Mouse (Mus musculus) hindbrain, postnatal 0 days (tissue): ENCODE data around the gene Rsrp1. TPM values are rescaled to one million over a fixed set of nuclear protein-coding genes. Genes with fewer than 3 reads are reported as not detected.

Experiments
- ATAC-seq: fragments of 200-750 bp; cut with Nextera tagmentation; 2 replicates; pipeline ENCODE4 v1.8.0; 2017; ENCODE audit warnings: mild to moderate bottlenecking, moderate TSS enrichment, moderate library complexity
- DNase-seq: peaks from one replicate; pipeline ENCODE4 v3.0.0-alpha.2; 2015; ENCODE audit warnings: low spot score
- H3K27ac ChIP-seq: fragments of 300-500 bp; sonication (generic); 2 replicates; pipeline ENCODE4 v1.5.1; 2014; ENCODE audit warnings: mild to moderate bottlenecking
- H3K27me3 ChIP-seq: fragments of 300-500 bp; sonication (generic); 2 replicates; pipeline ENCODE4 v1.6.1; 2014; ENCODE audit warnings: low read length, mixed read lengths; ENCODE audit not compliant: insufficient read depth
- H3K36me3 ChIP-seq: fragments of 300-500 bp; sonication (generic); 2 replicates; pipeline ENCODE4 v1.6.1; 2014; ENCODE audit warnings: low read length, mixed read lengths; ENCODE audit not compliant: insufficient read depth
- H3K4me1 ChIP-seq: fragments of 300-500 bp; sonication (generic); 2 replicates; pipeline ENCODE4 v1.6.1; 2014; ENCODE audit warnings: antibody characterized with exemption, low read length, mixed read lengths; ENCODE audit not compliant: insufficient read depth
- H3K4me2 ChIP-seq: fragments of 300-500 bp; sonication (generic); 2 replicates; pipeline ENCODE4 v1.6.1; 2014; ENCODE audit warnings: low read depth, mild to moderate bottlenecking, low read length, moderate library complexity, mixed read lengths
- H3K4me3 ChIP-seq: fragments of 300-500 bp; sonication (generic); 2 replicates; pipeline ENCODE4 v1.5.1; 2014; ENCODE audit warnings: low read length
- H3K9ac ChIP-seq: fragments of 300-500 bp; sonication (generic); replicated peaks from 2 replicates; pipeline ENCODE4 v1.6.1; 2014; ENCODE audit warnings: mild to moderate bottlenecking, low read length, moderate library complexity, mixed read lengths
- H3K9me3 ChIP-seq: fragments of 300-500 bp; sonication (generic); 2 replicates; pipeline ENCODE4 v1.6.1; 2016; ENCODE audit warnings: low read length, mixed read lengths
- CTCF ChIP-seq: IDR thresholded peaks from 2 replicates; pipeline ENCODE4 v1.5.1; 2016; ENCODE audit warnings: antibody characterized with exemption, control low read depth, low read depth
- WGBS: fragments of 180-500 bp; shearing (Covaris S2); extraction: QIAGEN DNeasy Blood & Tissue Kit; methylation state at CpG from one replicate; pipeline ENCODE4 v1.1.7; 2014; 5-methylcytosine and 5-hydroxymethylcytosine counted together
- polyA plus RNA-seq: library from polyadenylated mRNA; unstranded; fragments of >200 nt; fragmentation: Nextera tagmentation; extraction: Ambion mirVana; gene quantifications from 2 replicates; pipeline ENCODE4 v1.2.1, GENCODE M21; 2015
- total RNA-seq: library from RNA; depleted of rRNA; stranded (reverse); fragments of >200 nt; gene quantifications from 2 replicates; pipeline ENCODE4 v1.2.3, GENCODE M21; 2014; rRNA removed

The Rsrp1 gene
- total and polyA plus RNA-seq, 2 experiments from 2014 or later: 112 to 256 TPM

- Histone ChIP-seq H3K27me3 (no peaks in the 10 kb centered on the region), H3K36me3 (no peaks in the 10 kb centered on the region), H3K9ac (no peak overlapping the region), H3K27ac (no peak overlapping the region), H3K4me2 (no peak overlapping the region), H3K4me1 (no peaks in the 10 kb centered on the region), H3K4me3 (no peak overlapping the region), H3K9me3 (no peaks in the 10 kb centered on the region)
- no peak for ATAC-seq
- TF ChIP-seq CTCF: no peak
- 93% methylated on average over 4 of the region's 4 CpGs for WGBS
- DNase-seq: no peak
Observed at GRCm38 (mm10) chr4:134975929-134976308, 52.5 kb downstream of the Rsrp1 start.

Other genes with a start within 250 kb of the Rsrp1 start
- 36.1 and 40.5 TPM in 2 replicates for gene Man1c1, start 219.3 kb upstream of the Rsrp1 start, total RNA-seq
- 5.8 and 7.1 TPM in 2 replicates for gene Man1c1, start 219.3 kb upstream of the Rsrp1 start, polyA plus RNA-seq
- gene Ldlrap1, start 155.6 kb upstream of the Rsrp1 start, total RNA-seq: 2.6 and 3.1 TPM in 2 replicates
- gene Ldlrap1, start 155.6 kb upstream of the Rsrp1 start, polyA plus RNA-seq: 2.7 and 2.9 TPM in 2 replicates
- 43.6 and 45.5 TPM in 2 replicates for gene Maco1, start 70.2 kb upstream of the Rsrp1 start, total RNA-seq
- 68.9 and 70.3 TPM in 2 replicates for gene Maco1, start 70.2 kb upstream of the Rsrp1 start, polyA plus RNA-seq
- 0.29 and 2.1 TPM in 2 replicates for gene Rhd, start 59.1 kb upstream of the Rsrp1 start, total RNA-seq
- gene Rhd, start 59.1 kb upstream of the Rsrp1 start, polyA plus RNA-seq: 1.1 TPM in 2 replicates
- 149 and 166 TPM in 2 replicates for gene Tmem50a, start 8.6 kb upstream of the Rsrp1 start, total RNA-seq
- gene Tmem50a, start 8.6 kb upstream of the Rsrp1 start, polyA plus RNA-seq: 231 and 239 TPM in 2 replicates
- gene Syf2, start 7.3 kb downstream of the Rsrp1 start, total RNA-seq: 19.2 and 35.0 TPM in 2 replicates
- 70.7 and 80.4 TPM in 2 replicates for gene Syf2, start 7.3 kb downstream of the Rsrp1 start, polyA plus RNA-seq
- not detected in 2 replicates for gene Runx3, start 197.1 kb downstream of the Rsrp1 start, total RNA-seq
- gene Runx3, start 197.1 kb downstream of the Rsrp1 start, polyA plus RNA-seq: not detected in 2 replicates